Mouse (Mus musculus) retina, postnatal 7 days (tissue): Measurements from ENCODE around the gene Asic2.

Experiments
- DNase-seq: peaks from one replicate; pipeline ENCODE4 v3.0.0-alpha.2; 2012; ENCODE audit warnings: low read depth, low spot score

The Asic2 gene

GRCm38 (mm10) chr11:81968401-81968881 lies at the start of gene Asic2:
Asic2 (minus strand) TSS chr11:81968457.
- no peak for DNase-seq

- DNase-seq: no peak
These were observed 48.0 kb upstream of the Asic2 start for GRCm38 (mm10) chr11:82016181-82016780.

GRCm38 (mm10) chr11:82015066-82015465 lies 46.8 kb upstream of the Asic2 start:
- DNase-seq: no peak

- no peak for DNase-seq
These were observed 45.5 kb upstream of the Asic2 start for GRCm38 (mm10) chr11:82013756-82014155.

GRCm38 (mm10) chr11:82011411-82012193 lies 43.3 kb upstream of the Asic2 start:
- no peak for DNase-seq

- no peak for DNase-seq
These were observed 41.9 kb upstream of the Asic2 start for GRCm38 (mm10) chr11:82010115-82010514.

GRCm38 (mm10) chr11:82006796-82007423 lies 38.7 kb upstream of the Asic2 start:
- no peak for DNase-seq

GRCm38 (mm10) chr11:82004810-82005209 lies 36.6 kb upstream of the Asic2 start:
- no peak for DNase-seq

- no peak for DNase-seq
These were observed 32.3 kb upstream of the Asic2 start for GRCm38 (mm10) chr11:82000581-82000980.

GRCm38 (mm10) chr11:81999469-81999868 lies 31.2 kb upstream of the Asic2 start:
- no peak for DNase-seq

GRCm38 (mm10) chr11:81998646-81999045 lies 30.4 kb upstream of the Asic2 start:
- no peak for DNase-seq

- no peak for DNase-seq
These were observed 28.8 kb upstream of the Asic2 start for GRCm38 (mm10) chr11:81997085-81997484.

GRCm38 (mm10) chr11:81996172-81996841 lies 28.1 kb upstream of the Asic2 start:
- DNase-seq: peak; percentile 67

- DNase-seq: peak; percentile 56
These were observed 14.9 kb upstream of the Asic2 start for GRCm38 (mm10) chr11:81983146-81983545.

- DNase-seq: no peak
These were observed 13.9 kb upstream of the Asic2 start for GRCm38 (mm10) chr11:81982191-81982590.

- DNase-seq: no peak
These were observed 6.3 kb upstream of the Asic2 start for GRCm38 (mm10) chr11:81974577-81974976.

- no peak for DNase-seq
These were observed 5.4 kb upstream of the Asic2 start for GRCm38 (mm10) chr11:81973699-81974098.

GRCm38 (mm10) chr11:81972044-81972443 lies 3.8 kb upstream of the Asic2 start:
- no peak for DNase-seq

GRCm38 (mm10) chr11:81966626-81967289 lies 1.5 kb downstream of the Asic2 start:
- no peak for DNase-seq

GRCm38 (mm10) chr11:81965653-81966625 lies 2.3 kb downstream of the Asic2 start:
- no peak for DNase-seq
